Mouse (Mus musculus) stomach, embryonic 14.5 days (tissue): Measurements from ENCODE around the gene Armt1. TPM values are rescaled to one million over a fixed set of nuclear protein-coding genes. Genes with fewer than 3 reads are reported as not detected.

ENCODE experiments used
- ATAC-seq: fragments of 200-750 bp; cut with Nextera tagmentation; 2 replicates; pipeline ENCODE4 v1.8.0; 2017; ENCODE audit warnings: low read depth, moderate TSS enrichment; ENCODE audit not compliant: insufficient number of reproducible peaks, insufficient read depth, low FRiP score
- H3K27ac ChIP-seq: fragments of 300-500 bp; sonication (generic); 2 replicates; pipeline ENCODE4 v1.5.1; 2014; ENCODE audit warnings: mild to moderate bottlenecking, low read length, moderate library complexity, mixed read lengths
- H3K27me3 ChIP-seq: fragments of 300-500 bp; sonication (generic); 2 replicates; pipeline ENCODE4 v1.6.1; 2014; ENCODE audit warnings: low read length, control low read depth, mixed read lengths; ENCODE audit not compliant: control insufficient read depth, insufficient read depth
- H3K36me3 ChIP-seq: fragments of 300-500 bp; sonication (generic); 2 replicates; pipeline ENCODE4 v1.6.1; 2014; ENCODE audit warnings: mild to moderate bottlenecking, control low read depth, low read length, moderate library complexity, mixed read lengths; ENCODE audit not compliant: control insufficient read depth, insufficient read depth
- H3K4me1 ChIP-seq: fragments of 300-500 bp; sonication (generic); 2 replicates; pipeline ENCODE4 v1.6.1; 2014; ENCODE audit warnings: low read length, control low read depth, mixed read lengths; ENCODE audit not compliant: control insufficient read depth, insufficient read depth
- H3K4me2 ChIP-seq: fragments of 300-500 bp; sonication (generic); replicated peaks from 2 replicates; pipeline ENCODE4 v1.6.1; 2014; ENCODE audit warnings: low read depth, low read length, control low read depth
- H3K4me3 ChIP-seq: fragments of 300-500 bp; sonication (generic); 2 replicates; pipeline ENCODE4 v1.5.1; 2014; ENCODE audit warnings: low read depth, low read length, control low read depth
- H3K9ac ChIP-seq: fragments of 300-500 bp; sonication (generic); replicated peaks from 2 replicates; pipeline ENCODE4 v1.6.1; 2014; ENCODE audit warnings: low read depth, mild to moderate bottlenecking, control low read depth, low read length, moderate library complexity, mixed read lengths
- H3K9me3 ChIP-seq: fragments of 300-500 bp; sonication (generic); 2 replicates; pipeline ENCODE4 v1.6.1; 2016; ENCODE audit warnings: low read depth, low read length, control low read depth; ENCODE audit not compliant: control insufficient read depth
- WGBS: fragments of 180-500 bp; shearing (Covaris S2); extraction: QIAGEN DNeasy Blood & Tissue Kit; methylation state at CpG from one replicate; pipeline ENCODE4 v1.1.7; 2014; 5-methylcytosine and 5-hydroxymethylcytosine counted together
- polyA plus RNA-seq: library from polyadenylated mRNA; unstranded; fragments of >200 nt; fragmentation: Nextera tagmentation; extraction: Ambion mirVana; gene quantifications from 2 replicates; pipeline ENCODE4 v1.2.1, GENCODE M21; 2014

The Armt1 gene
- polyA plus RNA-seq, 1 experiment from 2014 or later, result 16.6 TPM

GRCm38 (mm10) chr10:4465799-4466198 is 33.5 kb downstream of the Armt1 start:
- Histone ChIP-seq H3K27ac (no peak overlapping the region), H3K4me2 (no peak overlapping the region), H3K4me1 (no peaks in the 10 kb centered on the region), H3K9me3 (no peaks in the 10 kb centered on the region), H3K4me3 (no peak overlapping the region), H3K9ac (no peak overlapping the region), H3K27me3 (no peaks in the 10 kb centered on the region), H3K36me3 (no peaks in the 10 kb centered on the region)
- whole genome bisulfite sequencing, result 67% methylated on average over 7 of the region's 7 CpGs
- no peak for ATAC-seq

GRCm38 (mm10) chr10:4469406-4469805 is 37.1 kb downstream of the Armt1 start:
- no peaks in the 10 kb centered on the region for H3K36me3 ChIP-seq
- ATAC-seq, result no peak
- H3K4me2 ChIP-seq, result no peak overlapping the region
- no peaks in the 10 kb centered on the region for H3K27me3 ChIP-seq
- 0 out of 2 replicates have a peak, but pooled peaks cover 2% of the 10 kb centered on the region for H3K4me1 ChIP-seq
- WGBS, result 74% methylated on average over 3 of the region's 3 CpGs
- H3K9ac ChIP-seq, result no peak overlapping the region
- no peak overlapping the region for H3K4me3 ChIP-seq
- no peak overlapping the region for H3K27ac ChIP-seq
- no peaks in the 10 kb centered on the region for H3K9me3 ChIP-seq

- H3K27ac ChIP-seq, result no peak overlapping the region
- H3K9ac ChIP-seq, result no peak overlapping the region
- 0 out of 2 replicates have a peak, but pooled peaks cover 2% of the 10 kb centered on the region for H3K4me1 ChIP-seq
- no peak overlapping the region for H3K4me2 ChIP-seq
- no peak overlapping the region for H3K4me3 ChIP-seq
- 52% methylated on average over 11 of the region's 11 CpGs for WGBS
- H3K27me3 ChIP-seq, result no peaks in the 10 kb centered on the region
- H3K36me3 ChIP-seq, result no peaks in the 10 kb centered on the region
- peak; percentile 63; the same call in 1 of the 2 replicates for ATAC-seq
- no peaks in the 10 kb centered on the region for H3K9me3 ChIP-seq
Measured at GRCm38 (mm10) chr10:4473591-4473993, 41.3 kb downstream of the Armt1 start.

GRCm38 (mm10) chr10:4475431-4475830 is 43.2 kb downstream of the Armt1 start:
- H3K4me3 ChIP-seq, result no peak overlapping the region
- no peaks in the 10 kb centered on the region for H3K36me3 ChIP-seq
- H3K4me1 ChIP-seq, result 0 out of 2 replicates have a peak, but pooled peaks cover 2% of the 10 kb centered on the region
- no peak overlapping the region for H3K9ac ChIP-seq
- WGBS, result 70% methylated on average over 3 of the region's 3 CpGs
- no peaks in the 10 kb centered on the region for H3K9me3 ChIP-seq
- ATAC-seq, result no peak
- no peaks in the 10 kb centered on the region for H3K27me3 ChIP-seq
- H3K4me2 ChIP-seq, result no peak overlapping the region
- H3K27ac ChIP-seq, result no peak overlapping the region

GRCm38 (mm10) chr10:4476604-4477003 is 44.3 kb downstream of the Armt1 start:
- Histone ChIP-seq H3K4me3 (no peak overlapping the region), H3K4me2 (no peak overlapping the region), H3K27ac (no peak overlapping the region), H3K9ac (no peak overlapping the region), H3K27me3 (no peaks in the 10 kb centered on the region), H3K36me3 (no peaks in the 10 kb centered on the region), H3K4me1 (0 out of 2 replicates have a peak, but pooled peaks cover 2% of the 10 kb centered on the region), H3K9me3 (no peaks in the 10 kb centered on the region)
- no peak for ATAC-seq
- WGBS, result 84% methylated on average over 5 of the region's 5 CpGs

GRCm38 (mm10) chr10:4480929-4481328 is 48.7 kb downstream of the Armt1 start:
- no peak overlapping the region for H3K4me2 ChIP-seq
- H3K9me3 ChIP-seq, result no peaks in the 10 kb centered on the region
- no peak overlapping the region for H3K27ac ChIP-seq
- H3K4me1 ChIP-seq, result no peaks in the 10 kb centered on the region
- H3K27me3 ChIP-seq, result no peaks in the 10 kb centered on the region
- H3K4me3 ChIP-seq, result no peak overlapping the region
- 43% methylated on average over 3 of the region's 3 CpGs for WGBS
- no peak overlapping the region for H3K9ac ChIP-seq
- H3K36me3 ChIP-seq, result no peaks in the 10 kb centered on the region
- no peak for ATAC-seq

- ATAC-seq, result no peak
- H3K4me1 ChIP-seq, result no peaks in the 10 kb centered on the region
- H3K4me3 ChIP-seq, result no peak overlapping the region
- WGBS, result 83% methylated on average over 8 of the region's 8 CpGs
- H3K4me2 ChIP-seq, result no peak overlapping the region
- H3K36me3 ChIP-seq, result no peaks in the 10 kb centered on the region
- H3K27ac ChIP-seq, result no peak overlapping the region
- no peaks in the 10 kb centered on the region for H3K9me3 ChIP-seq
- no peak overlapping the region for H3K9ac ChIP-seq
- no peaks in the 10 kb centered on the region for H3K27me3 ChIP-seq
Measured at GRCm38 (mm10) chr10:4481695-4482094, 49.4 kb downstream of the Armt1 start.

GRCm38 (mm10) chr10:4482355-4482754 is 50.1 kb downstream of the Armt1 start, which contains the start of gene Ccdc170:
Ccdc170 (plus strand) TSS chr10:4482502.
- 41% methylated on average over 11 of the region's 11 CpGs for WGBS
- Histone ChIP-seq H3K4me1 (no peaks in the 10 kb centered on the region), H3K9ac (no peak within 1 kb of the TSS), H3K27me3 (no peaks in the 10 kb centered on the region), H3K9me3 (no peaks in the 10 kb centered on the region), H3K4me2 (no peak within 1 kb of the TSS), H3K27ac (no peak within 1 kb of the TSS), H3K4me3 (no peak within 1 kb of the TSS), H3K36me3 (no peaks in the 10 kb centered on the region)
- ATAC-seq, result no peak

GRCm38 (mm10) chr10:4483848-4484247 is 51.6 kb downstream of the Armt1 start:
- H3K9me3 ChIP-seq, result no peaks in the 10 kb centered on the region
- WGBS, result 88% methylated on average over 1 of the region's 1 CpGs
- ATAC-seq, result no peak

More at GRCm38 (mm10) chr10:4483848-4484247, 51.6 kb downstream of the Armt1 start:
- Histone ChIP-seq H3K27ac (no peak overlapping the region), H3K36me3 (no peaks in the 10 kb centered on the region), H3K4me2 (no peak overlapping the region), H3K4me1 (no peaks in the 10 kb centered on the region), H3K9ac (no peak overlapping the region), H3K27me3 (no peaks in the 10 kb centered on the region), H3K4me3 (no peak overlapping the region)
